Mouse (Mus musculus) ES-Bruce4 (cell line): ENCODE measurements around the gene Hoxa3.

Experiments
- CTCF ChIP-seq: IDR thresholded peaks from one replicate; pipeline ENCODE4 v1.8.1; 2011; ENCODE audit warnings: low read depth, low read length
- POLR2A ChIP-seq: IDR thresholded peaks from one replicate; pipeline ENCODE4 v1.8.1; 2011; ENCODE audit warnings: low read length; ENCODE audit not compliant: insufficient read depth

DNA sequence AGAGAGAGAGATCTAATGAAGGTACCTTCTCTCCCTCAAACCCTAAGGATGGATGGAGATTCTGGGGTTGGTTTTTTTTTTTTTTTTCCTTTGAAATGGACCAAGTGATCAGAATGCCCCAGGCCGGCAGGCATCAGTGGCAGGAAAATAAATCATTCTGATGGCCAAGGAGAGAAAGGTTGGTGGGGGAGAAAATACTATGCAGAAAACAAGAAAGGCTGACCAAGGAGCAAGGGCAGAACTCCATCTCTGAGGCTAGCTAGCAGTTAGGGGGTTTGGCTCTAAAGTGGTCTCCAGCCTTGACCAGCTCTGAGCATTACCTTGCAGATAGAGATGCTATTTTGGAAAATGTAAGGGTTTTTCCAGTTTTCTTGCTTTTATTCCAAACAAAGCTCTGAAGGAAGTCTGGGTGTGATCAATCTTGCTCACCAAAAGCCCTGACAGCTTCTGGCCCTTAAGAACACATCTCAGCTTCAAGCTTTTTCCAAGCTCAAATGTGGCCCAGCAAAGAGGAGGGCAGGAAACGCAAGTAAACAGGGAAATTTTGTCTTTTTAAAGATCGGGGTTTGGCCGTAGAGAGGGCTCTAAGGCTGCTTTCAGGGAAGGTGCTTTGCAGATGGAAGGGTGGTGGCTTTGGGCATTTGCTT is 46.6 kb downstream of the Hoxa3 start:
- TF ChIP-seq POLR2A (no peak), CTCF (no peak)
